Mouse (Mus musculus): ENCODE measurements around the gene Tenm2. TPM values are rescaled to one million over a fixed set of nuclear protein-coding genes. Genes with fewer than 3 reads are reported as not detected.

The Tenm2 gene
- total and polyA plus RNA-seq, 2 experiments from 2014 or later, result 41.8 to 91.3 TPM

DNA sequence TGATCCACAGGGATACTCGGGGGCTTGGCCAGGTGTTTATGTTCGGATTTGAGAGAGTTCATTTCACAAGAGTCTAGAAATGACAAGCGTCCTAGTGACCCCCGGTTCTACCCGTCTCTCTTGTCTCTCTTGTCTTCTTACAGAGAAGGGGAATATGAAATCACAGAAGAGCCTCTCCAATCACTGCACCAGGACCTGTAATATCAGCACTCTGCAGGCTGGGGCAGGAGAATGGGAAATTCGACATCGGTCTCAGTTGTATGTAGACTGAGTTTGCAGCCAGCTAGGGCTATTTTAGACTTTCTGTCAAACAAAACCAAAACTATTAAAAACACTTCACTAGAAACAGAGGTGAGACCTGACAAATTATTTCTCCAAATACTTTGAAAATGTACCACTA lies 411.1 kb downstream of the Tenm2 start:
- H3K4me1 ChIP-seq (ENCODE audit: insufficient read depth), result no peaks in the 10 kb centered on the region
- ATAC-seq (no peak), DNase-seq (no peak)
- no peak for TF ChIP-seq CTCF (IDR thresholded peaks at IDR 0.05; ENCODE audit: low read depth)
- H3K27me3 ChIP-seq (ENCODE audit: insufficient read depth, low read length), result no peaks in the 10 kb centered on the region
- no peak overlapping the region for H3K9ac ChIP-seq
- no peaks in the 10 kb centered on the region for H3K9me3 ChIP-seq (ENCODE audit: low read length)
- H3K4me3 ChIP-seq (ENCODE audit: low read depth, low read length), result no peak overlapping the region
- no peak overlapping the region for H3K4me2 ChIP-seq (ENCODE audit: low read depth)
- WGBS, result 31% methylated on average over 7 of the region's 7 CpGs
- H3K27ac ChIP-seq (ENCODE audit: low read depth, low read length), result no peak overlapping the region
- no peaks in the 10 kb centered on the region for H3K36me3 ChIP-seq (ENCODE audit: insufficient read depth)

DNA sequence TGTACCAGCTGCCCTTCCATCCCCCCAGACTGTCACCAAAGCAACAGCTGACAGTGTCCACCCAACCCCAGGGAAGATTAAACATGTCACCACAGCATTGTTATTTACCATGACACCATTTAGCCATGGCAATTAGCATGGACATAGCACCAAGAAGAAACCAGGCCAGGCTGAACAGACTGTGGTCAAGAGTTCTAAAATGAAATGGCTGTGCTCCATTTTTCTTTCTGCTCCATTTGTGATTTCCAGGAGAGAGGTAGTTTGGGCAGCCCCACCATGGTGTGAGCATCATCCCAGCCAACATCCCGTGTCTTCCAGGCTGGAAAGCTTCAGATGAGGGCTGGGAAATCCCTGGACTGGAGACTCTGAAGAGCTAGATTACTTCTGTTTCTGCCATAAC lies 431.1 kb downstream of the Tenm2 start:
- Histone ChIP-seq H3K27me3 (ENCODE audit: insufficient read depth, low read length) (no peaks in the 10 kb centered on the region), H3K4me1 (ENCODE audit: insufficient read depth) (peaks cover 12% of the 10 kb centered on the region; the same call in 1 of the 2 replicates), H3K27ac (ENCODE audit: low read depth, low read length) (no peak overlapping the region), H3K4me2 (ENCODE audit: low read depth) (no peak overlapping the region), H3K36me3 (ENCODE audit: insufficient read depth) (no peaks in the 10 kb centered on the region), H3K9ac (no peak overlapping the region), H3K4me3 (ENCODE audit: low read depth, low read length) (no peak overlapping the region), H3K9me3 (ENCODE audit: low read length) (no peaks in the 10 kb centered on the region)
- WGBS, result 71% methylated on average over 1 of the region's 1 CpGs
- ATAC-seq (no peak), DNase-seq (no peak)
- TF ChIP-seq CTCF (IDR thresholded peaks at IDR 0.05; ENCODE audit: low read depth), result no peak

DNA sequence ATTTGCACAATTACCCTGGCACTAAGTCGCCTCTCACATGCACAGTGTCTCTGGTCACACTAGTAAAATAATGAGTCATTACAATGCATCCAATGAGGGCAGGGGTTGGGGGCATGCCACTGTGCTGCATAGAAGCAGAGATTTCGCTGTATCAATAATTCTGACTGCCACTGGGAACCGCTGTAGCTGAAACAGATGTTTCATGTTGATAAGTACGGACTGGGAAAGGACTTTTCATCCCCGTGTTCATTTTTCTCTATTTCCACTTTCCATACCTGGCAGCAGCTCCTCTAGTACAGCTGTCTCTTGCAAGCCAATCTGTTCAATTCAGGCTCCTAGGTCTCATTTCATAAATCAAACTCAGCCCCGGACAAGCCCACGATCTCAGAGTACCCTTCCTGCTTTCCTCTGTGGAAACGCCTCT lies 433.5 kb downstream of the Tenm2 start:
- peak; percentile 20; the same call in 1 of the 2 replicates for ATAC-seq
- 26% methylated on average over 8 of the region's 8 CpGs for WGBS
- Histone ChIP-seq H3K36me3 (ENCODE audit: insufficient read depth) (no peaks in the 10 kb centered on the region), H3K4me3 (ENCODE audit: low read depth, low read length) (no peak overlapping the region; the same call in 1 of the 2 replicates), H3K4me1 (ENCODE audit: insufficient read depth) (peaks cover 12% of the 10 kb centered on the region; the same call in 1 of the 2 replicates), H3K9me3 (ENCODE audit: low read length) (no peaks in the 10 kb centered on the region), H3K4me2 (ENCODE audit: low read depth) (peak overlapping the region; percentile 25), H3K9ac (no peak overlapping the region), H3K27me3 (ENCODE audit: insufficient read depth, low read length) (no peaks in the 10 kb centered on the region), H3K27ac (ENCODE audit: low read depth, low read length) (no peak overlapping the region)
- peak; percentile 35 for DNase-seq
- no peak for TF ChIP-seq CTCF (IDR thresholded peaks at IDR 0.05; ENCODE audit: low read depth)

DNA sequence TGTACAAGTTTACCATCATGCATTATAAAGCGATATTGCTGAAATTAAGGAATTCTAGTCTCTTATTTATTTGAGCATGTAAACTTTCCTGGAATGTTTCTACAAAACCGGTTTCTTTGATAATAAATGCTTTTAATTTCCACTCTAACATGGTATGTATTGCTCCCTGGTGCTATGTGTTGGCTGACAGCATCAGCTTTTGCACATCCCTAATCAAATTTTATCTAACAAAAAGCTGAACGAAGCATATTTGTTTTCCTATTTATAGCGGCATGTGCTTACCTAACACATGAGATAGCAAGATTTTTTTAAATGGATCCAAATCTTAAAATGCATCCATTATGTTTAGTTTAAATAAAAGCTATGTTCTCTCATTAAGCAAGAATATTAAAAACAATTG lies 434.1 kb downstream of the Tenm2 start:
- TF ChIP-seq CTCF (IDR thresholded peaks at IDR 0.05; ENCODE audit: low read depth), result no peak
- ATAC-seq, result no peak
- Histone ChIP-seq H3K4me1 (ENCODE audit: insufficient read depth) (peaks cover 12% of the 10 kb centered on the region; the same call in 1 of the 2 replicates), H3K4me2 (ENCODE audit: low read depth) (no peak overlapping the region), H3K4me3 (ENCODE audit: low read depth, low read length) (no peak overlapping the region), H3K27me3 (ENCODE audit: insufficient read depth, low read length) (no peaks in the 10 kb centered on the region), H3K9me3 (ENCODE audit: low read length) (no peaks in the 10 kb centered on the region), H3K36me3 (ENCODE audit: insufficient read depth) (no peaks in the 10 kb centered on the region), H3K27ac (ENCODE audit: low read depth, low read length) (no peak overlapping the region), H3K9ac (no peak overlapping the region)
- WGBS, result 64% methylated on average over 4 of the region's 4 CpGs
- DNase-seq, result no peak

DNA sequence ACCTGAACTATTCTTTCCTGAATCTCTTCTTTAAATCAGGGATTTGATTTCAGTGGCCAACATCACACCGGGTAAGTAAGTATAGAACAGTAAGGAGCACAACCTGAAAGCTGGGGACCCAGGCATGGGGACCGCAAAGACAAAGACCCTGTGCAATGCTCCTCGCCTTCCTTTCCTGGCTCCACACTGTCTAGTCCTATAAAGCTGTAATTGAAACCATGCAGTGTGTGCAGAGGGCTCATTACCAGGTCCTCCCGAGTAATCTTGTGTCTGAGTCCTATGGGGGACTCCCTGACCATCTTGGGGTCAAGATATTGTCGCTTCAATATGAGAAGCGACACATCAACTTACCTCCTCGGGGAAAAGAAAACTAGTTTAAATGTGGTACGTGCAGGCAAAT lies 436.4 kb downstream of the Tenm2 start:
- DNase-seq, result no peak
- no peaks in the 10 kb centered on the region for H3K27me3 ChIP-seq (ENCODE audit: insufficient read depth, low read length)
- 83% methylated on average over 8 of the region's 8 CpGs for WGBS
- H3K9me3 ChIP-seq (ENCODE audit: low read length), result no peaks in the 10 kb centered on the region
- peaks cover 12% of the 10 kb centered on the region; the same call in 1 of the 2 replicates for H3K4me1 ChIP-seq (ENCODE audit: insufficient read depth)
- H3K4me2 ChIP-seq (ENCODE audit: low read depth), result no peak overlapping the region
- no peak overlapping the region for H3K4me3 ChIP-seq (ENCODE audit: low read depth, low read length)
- H3K9ac ChIP-seq, result no peak overlapping the region
- H3K36me3 ChIP-seq (ENCODE audit: insufficient read depth), result no peaks in the 10 kb centered on the region
- no peak for ATAC-seq
- TF ChIP-seq CTCF (IDR thresholded peaks at IDR 0.05; ENCODE audit: low read depth), result no peak
- H3K27ac ChIP-seq (ENCODE audit: low read depth, low read length), result no peak overlapping the region

DNA sequence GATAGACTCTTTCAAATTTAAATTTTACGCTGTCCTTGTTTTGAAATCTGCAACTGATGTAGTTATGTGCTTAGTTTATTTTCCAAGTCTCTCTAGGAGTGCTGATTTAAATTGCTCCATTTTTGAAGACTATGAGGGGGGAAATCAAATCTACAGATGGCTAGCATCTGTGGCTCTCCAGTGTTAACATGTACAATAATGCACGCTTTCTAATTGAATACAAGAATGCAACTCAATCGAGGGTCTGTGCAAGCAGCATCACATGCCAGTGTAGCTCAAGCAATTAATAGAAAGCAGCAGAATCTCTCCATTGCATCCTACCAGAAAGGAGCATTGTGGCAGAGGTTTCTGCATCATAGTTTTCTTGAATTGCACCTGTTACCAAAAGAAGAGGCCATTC lies 477.8 kb downstream of the Tenm2 start:
- H3K4me1 ChIP-seq (ENCODE audit: insufficient read depth), result 0 out of 2 replicates have a peak, but pooled peaks cover 2% of the 10 kb centered on the region
- H3K9ac ChIP-seq, result no peak overlapping the region
- ATAC-seq, result 0 out of 2 replicates have a peak, but pooled peaks have one; percentile 8
- H3K27me3 ChIP-seq (ENCODE audit: insufficient read depth, low read length), result no peaks in the 10 kb centered on the region
- 33% methylated on average over 3 of the region's 3 CpGs for WGBS
- H3K36me3 ChIP-seq (ENCODE audit: insufficient read depth), result no peaks in the 10 kb centered on the region
- no peak for TF ChIP-seq CTCF (IDR thresholded peaks at IDR 0.05; ENCODE audit: low read depth)
- H3K4me2 ChIP-seq (ENCODE audit: low read depth), result no peak overlapping the region
- DNase-seq, result peak; percentile 5
- no peak overlapping the region for H3K27ac ChIP-seq (ENCODE audit: low read depth, low read length)
- no peaks in the 10 kb centered on the region for H3K9me3 ChIP-seq (ENCODE audit: low read length)
- H3K4me3 ChIP-seq (ENCODE audit: low read depth, low read length), result no peak overlapping the region

DNA sequence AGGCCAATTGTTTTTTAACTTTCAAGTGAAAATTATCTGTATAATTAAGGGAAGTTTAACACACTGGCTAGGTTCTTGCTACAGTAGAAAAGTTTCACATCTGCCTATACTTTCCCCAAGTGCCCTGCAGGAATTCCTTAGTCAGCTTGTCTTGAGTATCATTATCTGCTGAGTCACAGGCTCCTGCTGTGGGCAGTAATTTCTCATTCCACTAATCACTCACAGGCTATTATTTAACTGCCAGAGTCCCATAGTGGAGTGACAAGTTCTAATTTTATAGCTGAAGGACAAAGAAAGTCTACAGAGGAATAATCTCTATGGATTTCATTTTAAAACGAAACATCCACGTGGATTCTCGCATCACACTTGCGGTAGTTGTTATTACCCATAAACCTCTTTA lies 489.5 kb downstream of the Tenm2 start:
- DNase-seq, result no peak
- WGBS, result 64% methylated on average over 4 of the region's 4 CpGs
- no peaks in the 10 kb centered on the region for H3K4me1 ChIP-seq (ENCODE audit: insufficient read depth)
- no peak for TF ChIP-seq CTCF (IDR thresholded peaks at IDR 0.05; ENCODE audit: low read depth)
- H3K9me3 ChIP-seq (ENCODE audit: low read length), result no peaks in the 10 kb centered on the region
- no peak overlapping the region for H3K4me2 ChIP-seq (ENCODE audit: low read depth)
- no peak overlapping the region for H3K4me3 ChIP-seq (ENCODE audit: low read depth, low read length)
- H3K27ac ChIP-seq (ENCODE audit: low read depth, low read length), result no peak overlapping the region
- no peaks in the 10 kb centered on the region for H3K27me3 ChIP-seq (ENCODE audit: insufficient read depth, low read length)
- H3K36me3 ChIP-seq (ENCODE audit: insufficient read depth), result no peaks in the 10 kb centered on the region
- ATAC-seq, result no peak
- no peak overlapping the region for H3K9ac ChIP-seq
